Mouse (Mus musculus): Measurements from ENCODE around the gene Camk2d. TPM values are rescaled to one million over a fixed set of nuclear protein-coding genes. Genes with fewer than 3 reads are reported as not detected.

The Camk2d gene
- total RNA-seq, 1 experiment: 12.4 TPM

GRCm38 (mm10) chr3:126575927-126576326 is 20.2 kb upstream of the Camk2d start:
- Histone ChIP-seq H3K4me3 (ENCODE audit: insufficient read depth in 1 of 2, low read depth in 1 of 2, low read length in 2 of 2, poor library complexity in 1 of 2, severe bottlenecking in 1 of 2) (no peak overlapping the region), H3K4me1 (ENCODE audit: control insufficient read depth in 2 of 2, insufficient read depth in 2 of 2, low read length in 2 of 2, poor library complexity in 1 of 2) (no peaks in the 10 kb centered on the region), H3K27ac (ENCODE audit: insufficient read depth, low read depth, low read length, poor library complexity, severe bottlenecking) (no peak overlapping the region), H3K9ac (ENCODE audit: insufficient read depth, low read depth, low read length, poor library complexity, severe bottlenecking) (no peak overlapping the region), H3K36me3 (ENCODE audit: control insufficient read depth, insufficient read depth, low read length, poor library complexity, severe bottlenecking) (no peaks in the 10 kb centered on the region), H3K9me3 (ENCODE audit: control insufficient read depth, insufficient read depth, low read depth, low read length) (no peaks in the 10 kb centered on the region)
- in situ Hi-C loops (cut with MboI; ENCODE audit: low sequenced_read_pairs in 2 of 2, unreplicated experiment in 2 of 2): no loop called here
- peak; percentile 21 for DNase-seq (ENCODE audit: low read depth, low spot score)
- TF ChIP-seq HCFC1 (IDR thresholded peaks at IDR 0.05; ENCODE audit: borderline replicate concordance, insufficient read depth, low read length) (no peak), ZC3H11A (IDR thresholded peaks at IDR 0.05; ENCODE audit: borderline replicate concordance, low read depth, low read length) (peak; percentile 84)

DNA sequence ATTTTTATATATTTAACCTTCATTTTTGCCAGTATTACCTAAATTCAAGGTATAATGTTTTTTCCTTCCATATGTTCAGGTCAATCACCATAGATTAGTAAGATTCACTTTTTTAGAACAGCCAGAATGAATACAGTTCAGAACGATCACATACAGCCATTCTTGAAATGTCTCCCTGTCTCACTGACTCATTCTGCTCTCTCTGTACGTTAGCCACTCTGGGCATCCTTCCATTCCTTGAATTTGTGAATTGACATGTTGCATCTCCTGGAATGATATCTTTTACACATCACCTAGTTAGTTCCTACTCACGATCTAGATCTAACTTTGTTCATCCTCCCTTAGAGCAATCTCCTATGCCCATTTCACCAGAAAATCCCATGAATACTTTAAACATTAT is 10.0 kb upstream of the Camk2d start:
- H3K4me3 ChIP-seq (ENCODE audit: insufficient read depth in 1 of 2, low read depth in 1 of 2, low read length in 2 of 2, poor library complexity in 1 of 2, severe bottlenecking in 1 of 2): no peak overlapping the region
- no peak for DNase-seq (ENCODE audit: low read depth, low spot score)
- H3K27ac ChIP-seq (ENCODE audit: insufficient read depth, low read depth, low read length, poor library complexity, severe bottlenecking): no peak overlapping the region
- no peaks in the 10 kb centered on the region for H3K4me1 ChIP-seq (ENCODE audit: control insufficient read depth in 2 of 2, insufficient read depth in 2 of 2, low read length in 2 of 2, poor library complexity in 1 of 2)
- H3K9me3 ChIP-seq (ENCODE audit: control insufficient read depth, insufficient read depth, low read depth, low read length): no peaks in the 10 kb centered on the region
- no peaks in the 10 kb centered on the region for H3K36me3 ChIP-seq (ENCODE audit: control insufficient read depth, insufficient read depth, low read length, poor library complexity, severe bottlenecking)
- H3K9ac ChIP-seq (ENCODE audit: insufficient read depth, low read depth, low read length, poor library complexity, severe bottlenecking): no peak overlapping the region
- in situ Hi-C loops (cut with MboI; ENCODE audit: low sequenced_read_pairs in 2 of 2, unreplicated experiment in 2 of 2): no loop called here
- TF ChIP-seq CHD2 (IDR thresholded peaks at IDR 0.05; ENCODE audit: low read depth, low read length): no peak
- TF ChIP-seq HCFC1 (IDR thresholded peaks at IDR 0.05; ENCODE audit: borderline replicate concordance, insufficient read depth, low read length): no peak
- TF ChIP-seq ZNF384 (IDR thresholded peaks at IDR 0.05; ENCODE audit: low read depth, low read length): no peak
- no peak for TF ChIP-seq MAFK (IDR thresholded peaks at IDR 0.05; ENCODE audit: insufficient read depth, low read depth, low read length)
- no peak for TF ChIP-seq ZC3H11A (IDR thresholded peaks at IDR 0.05; ENCODE audit: borderline replicate concordance, low read depth, low read length)

DNA sequence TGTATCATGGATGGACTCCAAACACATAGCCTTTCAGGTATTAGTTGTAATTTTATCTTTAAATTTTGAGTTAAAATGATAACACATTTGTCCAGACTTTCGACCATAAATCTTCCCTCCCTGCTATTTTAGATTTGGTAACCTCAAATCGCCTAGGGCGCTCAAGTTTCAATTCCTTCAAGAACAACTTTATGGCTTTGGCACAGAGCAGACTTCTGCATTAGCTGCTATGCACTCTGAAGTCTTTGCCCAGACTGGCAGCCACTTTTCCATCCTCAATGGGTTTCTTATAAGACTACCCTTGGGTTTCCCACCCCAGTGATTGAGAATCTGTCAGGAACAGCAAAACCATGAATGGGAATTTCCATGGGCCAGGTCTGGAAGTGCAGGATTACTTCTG is 8.6 kb upstream of the Camk2d start:
- Histone ChIP-seq H3K36me3 (ENCODE audit: control insufficient read depth, insufficient read depth, low read length, poor library complexity, severe bottlenecking) (no peaks in the 10 kb centered on the region), H3K27ac (ENCODE audit: insufficient read depth, low read depth, low read length, poor library complexity, severe bottlenecking) (no peak overlapping the region), H3K4me1 (ENCODE audit: control insufficient read depth in 2 of 2, insufficient read depth in 2 of 2, low read length in 2 of 2, poor library complexity in 1 of 2) (no peaks in the 10 kb centered on the region), H3K9me3 (ENCODE audit: control insufficient read depth, insufficient read depth, low read depth, low read length) (no peaks in the 10 kb centered on the region), H3K9ac (ENCODE audit: insufficient read depth, low read depth, low read length, poor library complexity, severe bottlenecking) (no peak overlapping the region), H3K4me3 (ENCODE audit: insufficient read depth in 1 of 2, low read depth in 1 of 2, low read length in 2 of 2, poor library complexity in 1 of 2, severe bottlenecking in 1 of 2) (no peak overlapping the region)
- DNase-seq (ENCODE audit: low read depth, low spot score): no peak
- TF ChIP-seq ZC3H11A (IDR thresholded peaks at IDR 0.05; ENCODE audit: borderline replicate concordance, low read depth, low read length) (no peak), ZNF384 (IDR thresholded peaks at IDR 0.05; ENCODE audit: low read depth, low read length) (no peak), MAFK (IDR thresholded peaks at IDR 0.05; ENCODE audit: insufficient read depth, low read depth, low read length) (no peak), CHD2 (IDR thresholded peaks at IDR 0.05; ENCODE audit: low read depth, low read length) (no peak), HCFC1 (IDR thresholded peaks at IDR 0.05; ENCODE audit: borderline replicate concordance, insufficient read depth, low read length) (no peak)
- in situ Hi-C loops (cut with MboI; ENCODE audit: low sequenced_read_pairs in 2 of 2, unreplicated experiment in 2 of 2): no loop called here

- H3K9me3 ChIP-seq (ENCODE audit: control insufficient read depth, insufficient read depth, low read depth, low read length): no peaks in the 10 kb centered on the region
- no peak overlapping the region for H3K27ac ChIP-seq (ENCODE audit: insufficient read depth, low read depth, low read length, poor library complexity, severe bottlenecking)
- H3K9ac ChIP-seq (ENCODE audit: insufficient read depth, low read depth, low read length, poor library complexity, severe bottlenecking): no peak overlapping the region
- no peak for DNase-seq (ENCODE audit: low read depth, low spot score)
- in situ Hi-C loops (cut with MboI; ENCODE audit: low sequenced_read_pairs in 2 of 2, unreplicated experiment in 2 of 2): no loop called here
- TF ChIP-seq ZC3H11A (IDR thresholded peaks at IDR 0.05; ENCODE audit: borderline replicate concordance, low read depth, low read length) (no peak), CHD2 (IDR thresholded peaks at IDR 0.05; ENCODE audit: low read depth, low read length) (no peak), ZNF384 (IDR thresholded peaks at IDR 0.05; ENCODE audit: low read depth, low read length) (no peak), HCFC1 (IDR thresholded peaks at IDR 0.05; ENCODE audit: borderline replicate concordance, insufficient read depth, low read length) (no peak), MAFK (IDR thresholded peaks at IDR 0.05; ENCODE audit: insufficient read depth, low read depth, low read length) (no peak)
- no peaks in the 10 kb centered on the region for H3K36me3 ChIP-seq (ENCODE audit: control insufficient read depth, insufficient read depth, low read length, poor library complexity, severe bottlenecking)
- no peaks in the 10 kb centered on the region for H3K4me1 ChIP-seq (ENCODE audit: control insufficient read depth in 2 of 2, insufficient read depth in 2 of 2, low read length in 2 of 2, poor library complexity in 1 of 2)
- H3K4me3 ChIP-seq (ENCODE audit: insufficient read depth in 1 of 2, low read depth in 1 of 2, low read length in 2 of 2, poor library complexity in 1 of 2, severe bottlenecking in 1 of 2): no peak overlapping the region
Measured at GRCm38 (mm10) chr3:126589556-126589955, 6.5 kb upstream of the Camk2d start.

GRCm38 (mm10) chr3:126595456-126595855 is 646 bp upstream of the Camk2d start:
- Histone ChIP-seq H3K4me3 (ENCODE audit: insufficient read depth in 1 of 2, low read depth in 1 of 2, low read length in 2 of 2, poor library complexity in 1 of 2, severe bottlenecking in 1 of 2) (no peak overlapping the region), H3K9me3 (ENCODE audit: control insufficient read depth, insufficient read depth, low read depth, low read length) (no peaks in the 10 kb centered on the region), H3K36me3 (ENCODE audit: control insufficient read depth, insufficient read depth, low read length, poor library complexity, severe bottlenecking) (no peaks in the 10 kb centered on the region), H3K4me1 (ENCODE audit: control insufficient read depth in 2 of 2, insufficient read depth in 2 of 2, low read length in 2 of 2, poor library complexity in 1 of 2) (0 out of 4 replicates have a peak, but pooled peaks cover 2 to 3% of the 10 kb centered on the region in 2 experiments), H3K9ac (ENCODE audit: insufficient read depth, low read depth, low read length, poor library complexity, severe bottlenecking) (no peak overlapping the region), H3K27ac (ENCODE audit: insufficient read depth, low read depth, low read length, poor library complexity, severe bottlenecking) (no peak overlapping the region)
- DNase-seq (ENCODE audit: low read depth, low spot score): no peak
- in situ Hi-C loops (cut with MboI; ENCODE audit: low sequenced_read_pairs in 2 of 2, unreplicated experiment in 2 of 2): no loop called here
- TF ChIP-seq MAFK (IDR thresholded peaks at IDR 0.05; ENCODE audit: insufficient read depth, low read depth, low read length) (no peak), ZNF384 (IDR thresholded peaks at IDR 0.05; ENCODE audit: low read depth, low read length) (no peak), ZC3H11A (IDR thresholded peaks at IDR 0.05; ENCODE audit: borderline replicate concordance, low read depth, low read length) (no peak), HCFC1 (IDR thresholded peaks at IDR 0.05; ENCODE audit: borderline replicate concordance, insufficient read depth, low read length) (no peak), CHD2 (IDR thresholded peaks at IDR 0.05; ENCODE audit: low read depth, low read length) (no peak)
